Mouse (Mus musculus) lung, adult 2 months (tissue): ENCODE measurements at regions not wholly inside any gene's neighbourhood (a gene's known extent, or its start where the extent isn't known, plus 50 kb on each side); places are given as distances from the start of the nearest gene placed in this dataset.
A peak's percentile ranks its signal among the peaks of the same experiment; 100 is the strongest.

Experiments used
- DNase-seq: peaks from one replicate; pipeline ENCODE4 v3.0.0; 2022
- H3K4me1 ChIP-seq: fragments of 200-500 bp; 2 replicates; pipeline ENCODE4 v1.6.1; 2011; ENCODE audit warnings: low read length; ENCODE audit not compliant: control insufficient read depth, insufficient read depth
- H3K4me3 ChIP-seq: fragments of 200-500 bp; replicated peaks from 2 replicates; pipeline ENCODE3; 2011; ENCODE audit warnings: low read depth, mild to moderate bottlenecking, control low read depth, low read length; ENCODE audit errors: extremely low read depth
- CTCF ChIP-seq: fragments of 200-500 bp; IDR thresholded peaks from 2 replicates; pipeline ENCODE4 v1.5.1; 2011; ENCODE audit warnings: mild to moderate bottlenecking, low read length, control low read depth; ENCODE audit not compliant: insufficient read depth
- POLR2A ChIP-seq: fragments of 200-500 bp; IDR thresholded peaks from 2 replicates; pipeline ENCODE4 v1.6.1; 2011; ENCODE audit warnings: low read depth, mild to moderate bottlenecking, control low read depth, low read length, borderline replicate concordance; ENCODE audit errors: extremely low read depth
- WGBS: fragments of 180-500 bp; shearing (Covaris S2); methylation state at CpG from one replicate; pipeline ENCODE4 v1.1.7; 2018; 5-methylcytosine and 5-hydroxymethylcytosine counted together

- Histone ChIP-seq H3K4me3 (no peak overlapping the region), H3K4me1 (no peaks in the 10 kb centered on the region)
- 50% methylated on average over 7 of the region's 7 CpGs for whole genome bisulfite sequencing
- TF ChIP-seq POLR2A: no peak
- no peak for TF ChIP-seq CTCF
- DNase-seq: no peak
These were observed 113.6 kb upstream of the Slc25a36 start for GRCm38 (mm10) chr9:97224549-97224948.

- WGBS: 36% methylated on average over 2 of the region's 2 CpGs
- Histone ChIP-seq H3K4me3 (no peak overlapping the region), H3K4me1 (no peaks in the 10 kb centered on the region)
- TF ChIP-seq POLR2A (no peak), CTCF (0 out of 2 replicates have a peak, but pooled peaks have one; percentile 2)
- no peak for DNase-seq
These were observed 103.8 kb upstream of the Slc25a36 start for GRCm38 (mm10) chr9:97214806-97215205.

- DNase-seq: no peak
- H3K4me1 ChIP-seq: no peaks in the 10 kb centered on the region
- no peak overlapping the region for H3K4me3 ChIP-seq
- 87% methylated on average over 14 of the region's 14 CpGs for WGBS
- no peak for TF ChIP-seq CTCF
- no peak for TF ChIP-seq POLR2A
These were observed 79.4 kb upstream of the Slc25a36 start for GRCm38 (mm10) chr9:97190321-97190860.

GRCm38 (mm10) chr9:97189646-97190045, 78.7 kb upstream of the Slc25a36 start:
- 74% methylated on average over 4 of the region's 4 CpGs for WGBS
- TF ChIP-seq CTCF (no peak), POLR2A (no peak)
- no peaks in the 10 kb centered on the region for H3K4me1 ChIP-seq
- DNase-seq: no peak
- H3K4me3 ChIP-seq: no peak overlapping the region

GRCm38 (mm10) chr9:97188616-97189330, 77.8 kb upstream of the Slc25a36 start:
- TF ChIP-seq CTCF (no peak), POLR2A (no peak)
- WGBS: 66% methylated on average over 7 of the region's 7 CpGs
- DNase-seq: no peak
- no peak overlapping the region for H3K4me3 ChIP-seq
- no peaks in the 10 kb centered on the region for H3K4me1 ChIP-seq

GRCm38 (mm10) chr9:97173230-97173951, 62.4 kb upstream of the Slc25a36 start:
- WGBS: 67% methylated on average over 5 of the region's 5 CpGs
- no peak overlapping the region for H3K4me3 ChIP-seq
- no peak for DNase-seq

GRCm38 (mm10) chr9:97172075-97172474, 61.1 kb upstream of the Slc25a36 start:
- peak; percentile 23 for DNase-seq
- Histone ChIP-seq H3K4me1 (no peaks in the 10 kb centered on the region), H3K4me3 (no peak overlapping the region)
- WGBS: 7% methylated on average over 3 of the region's 3 CpGs
- TF ChIP-seq POLR2A (no peak), CTCF (peak; percentile 26; the same call in 1 of the 2 replicates)

More at GRCm38 (mm10) chr9:97173230-97173951, 62.4 kb upstream of the Slc25a36 start:
- no peaks in the 10 kb centered on the region for H3K4me1 ChIP-seq
- TF ChIP-seq CTCF: no peak
- TF ChIP-seq POLR2A: no peak

- no peak for DNase-seq
- H3K4me3 ChIP-seq: no peak overlapping the region
- no peak for TF ChIP-seq POLR2A
- no peak for TF ChIP-seq CTCF
- H3K4me1 ChIP-seq: no peaks in the 10 kb centered on the region
- WGBS: 92% methylated on average over 4 of the region's 4 CpGs
These were observed 60.5 kb upstream of the Slc25a36 start for GRCm38 (mm10) chr9:97171484-97171883.

GRCm38 (mm10) chr9:97170836-97171235, 59.9 kb upstream of the Slc25a36 start:
- H3K4me3 ChIP-seq: no peak overlapping the region
- TF ChIP-seq POLR2A (no peak), CTCF (no peak)
- 95% methylated on average over 1 of the region's 1 CpGs for WGBS
- no peak for DNase-seq
- no peaks in the 10 kb centered on the region for H3K4me1 ChIP-seq
